Mouse (Mus musculus): ENCODE measurements at regions not wholly inside any gene's neighbourhood (a gene's known extent, or its start where the extent isn't known, plus 50 kb on each side); places are given as distances from the start of the nearest gene placed in this dataset.

GRCm38 (mm10) chr16:93369766-93370146, 234.1 kb downstream of the Setd4 start:
- Histone ChIP-seq H3K9ac (replicated peaks) (no peak overlapping the region), H3K36me3 (replicated peaks; ENCODE audit: insufficient read depth, low read length) (no peaks in the 10 kb centered on the region), H3K27ac (ENCODE audit: low read depth) (no peak overlapping the region), H3K4me3 (ENCODE audit: low read depth, low read length) (no peak overlapping the region), H3K4me1 (ENCODE audit: insufficient read depth) (no peaks in the 10 kb centered on the region), H3K9me3 (ENCODE audit: low read length) (no peaks in the 10 kb centered on the region), H3K4me2 (ENCODE audit: low read depth, low read length) (0 out of 2 replicates have a peak overlapping the region, but pooled peaks have one; percentile 38), H3K27me3 (ENCODE audit: insufficient read depth, low read length) (no peaks in the 10 kb centered on the region)
- TF ChIP-seq EP300 (IDR thresholded peaks at IDR 0.05; ENCODE audit: low read depth) (no peak), CTCF (IDR thresholded peaks at IDR 0.05; ENCODE audit: low read depth) (no peak)
- WGBS (ENCODE audit: insufficient replicate concordance): 73% methylated on average over 10 of the region's 10 CpGs
- ATAC-seq (peak; percentile 66), DNase-seq (peak; percentile 35)

GRCm38 (mm10) chr16:93368824-93369765, 234.8 kb downstream of the Setd4 start:
- peak overlapping the region; percentile 29; the same call in 1 of the 2 replicates for H3K27ac ChIP-seq (ENCODE audit: low read depth)
- WGBS (ENCODE audit: insufficient replicate concordance): 68% methylated on average over 21 of the region's 21 CpGs
- H3K4me3 ChIP-seq (ENCODE audit: low read depth, low read length): peak overlapping the region; percentile 4; the same call in 1 of the 2 replicates
- DNase-seq: no peak
- peak; percentile 26; the same call in 1 of the 2 replicates for ATAC-seq
- H3K4me1 ChIP-seq (ENCODE audit: insufficient read depth): no peaks in the 10 kb centered on the region
- no peak overlapping the region for H3K9ac ChIP-seq (replicated peaks)
- H3K36me3 ChIP-seq (replicated peaks; ENCODE audit: insufficient read depth, low read length): no peaks in the 10 kb centered on the region
- peak overlapping the region; percentile 38; the same call in 1 of the 2 replicates for H3K4me2 ChIP-seq (ENCODE audit: low read depth, low read length)
- H3K27me3 ChIP-seq (ENCODE audit: insufficient read depth, low read length): no peaks in the 10 kb centered on the region
- H3K9me3 ChIP-seq (ENCODE audit: low read length): no peaks in the 10 kb centered on the region
- TF ChIP-seq CTCF (IDR thresholded peaks at IDR 0.05; ENCODE audit: low read depth): no peak
- no peak for TF ChIP-seq EP300 (IDR thresholded peaks at IDR 0.05; ENCODE audit: low read depth)

- 71% methylated on average over 6 of the region's 6 CpGs for WGBS (ENCODE audit: insufficient replicate concordance)
- no peaks in the 10 kb centered on the region for H3K27me3 ChIP-seq (ENCODE audit: insufficient read depth, low read length)
- no peak for DNase-seq
- no peaks in the 10 kb centered on the region for H3K36me3 ChIP-seq (replicated peaks; ENCODE audit: insufficient read depth, low read length)
- H3K4me2 ChIP-seq (ENCODE audit: low read depth, low read length): peak overlapping the region; percentile 38; the same call in 1 of the 2 replicates
- TF ChIP-seq EP300 (IDR thresholded peaks at IDR 0.05; ENCODE audit: low read depth) (no peak), CTCF (IDR thresholded peaks at IDR 0.05; ENCODE audit: low read depth) (no peak)
- H3K4me1 ChIP-seq (ENCODE audit: insufficient read depth): no peaks in the 10 kb centered on the region
- no peak overlapping the region for H3K9ac ChIP-seq (replicated peaks)
- no peak for ATAC-seq
- no peaks in the 10 kb centered on the region for H3K9me3 ChIP-seq (ENCODE audit: low read length)
- H3K27ac ChIP-seq (ENCODE audit: low read depth): peak overlapping the region; percentile 23; the same call in 1 of the 2 replicates
- H3K4me3 ChIP-seq (ENCODE audit: low read depth, low read length): peak overlapping the region; percentile 4; the same call in 1 of the 2 replicates
These were observed 235.9 kb downstream of the Setd4 start for GRCm38 (mm10) chr16:93367995-93368394.

GRCm38 (mm10) chr16:93367246-93367805, 236.5 kb downstream of the Setd4 start:
- Histone ChIP-seq H3K4me1 (ENCODE audit: insufficient read depth) (no peaks in the 10 kb centered on the region), H3K9me3 (ENCODE audit: low read length) (no peaks in the 10 kb centered on the region), H3K27ac (ENCODE audit: low read depth) (no peak overlapping the region), H3K4me2 (ENCODE audit: low read depth, low read length) (no peak overlapping the region), H3K4me3 (ENCODE audit: low read depth, low read length) (no peak overlapping the region), H3K9ac (replicated peaks) (no peak overlapping the region), H3K27me3 (ENCODE audit: insufficient read depth, low read length) (no peaks in the 10 kb centered on the region), H3K36me3 (replicated peaks; ENCODE audit: insufficient read depth, low read length) (no peaks in the 10 kb centered on the region)
- DNase-seq (no peak), ATAC-seq (no peak)
- 87% methylated on average over 8 of the region's 8 CpGs for WGBS (ENCODE audit: insufficient replicate concordance)
- no peak for TF ChIP-seq EP300 (IDR thresholded peaks at IDR 0.05; ENCODE audit: low read depth)

- TF ChIP-seq EP300 (IDR thresholded peaks at IDR 0.05; ENCODE audit: low read depth): no peak; the same call in 1 of the 2 replicates
- TF ChIP-seq CTCF (IDR thresholded peaks at IDR 0.05; ENCODE audit: low read depth): no peak
- Histone ChIP-seq H3K4me2 (ENCODE audit: low read depth, low read length) (no peak overlapping the region), H3K9me3 (ENCODE audit: low read length) (no peaks in the 10 kb centered on the region), H3K36me3 (replicated peaks; ENCODE audit: insufficient read depth, low read length) (no peaks in the 10 kb centered on the region), H3K27me3 (ENCODE audit: insufficient read depth, low read length) (no peaks in the 10 kb centered on the region), H3K4me3 (ENCODE audit: low read depth, low read length) (no peak overlapping the region), H3K27ac (ENCODE audit: low read depth) (no peak overlapping the region), H3K4me1 (ENCODE audit: insufficient read depth) (no peaks in the 10 kb centered on the region), H3K9ac (replicated peaks) (no peak overlapping the region)
- DNase-seq (no peak), ATAC-seq (peak; percentile 53)
- WGBS (ENCODE audit: insufficient replicate concordance): 51% methylated on average over 5 of the region's 5 CpGs
These were observed 237.4 kb downstream of the Setd4 start for GRCm38 (mm10) chr16:93366383-93366941.
